In genomic region chr8:35946539-35946940, GRCm38 (mm10) we compare ENCODE assay signal across 15 mouse cellular contexts.
DNase-seq lines count a peak whose midpoint lies in the region; ATAC-seq lines count a peak whose summit lies in the region.
"Had no signal": no experiment of that assay in that cellular context is flagged by ENCODE, and none has a peak within 500 bp of the region (broad histone marks: within the 10 kb centered on the region; RNA-seq: fewer than 3 reads in every experiment).

No protein-coding gene starts in this region.

- intact Hi-C loops in heart, postnatal 36 days (cut with DNase I): no loop called here
- intact Hi-C loops in left cerebral cortex, postnatal 10 days (cut with DNase I): no loop called here

- peak overlapping the region; percentile 62; the same call in 1 of the 2 replicates for H3K27ac ChIP-seq in heart, embryonic 10.5 days
- no peak overlapping the region for H3K27ac ChIP-seq in lung, embryonic 16.5 days (ENCODE audit: low read length)
- no peak overlapping the region for H3K27ac ChIP-seq in embryonic facial prominence, embryonic 11.5 days (replicated peaks; ENCODE audit: low read depth, low read length)
- H3K27ac ChIP-seq: forebrain, embryonic 10.5 days; limb, embryonic 15.5 days; neural tube, embryonic 13.5 days had no signal

- ATAC-seq in lung, embryonic 16.5 days (ENCODE audit: low read depth): peak; percentile 65
- ATAC-seq in embryonic facial prominence, embryonic 11.5 days (replicated peaks; ENCODE audit: insufficient number of reproducible peaks, low FRiP score, low TSS enrichment, low read depth): no peak

- H3K36me3 ChIP-seq in heart, embryonic 10.5 days: no peaks in the 10 kb centered on the region
- H3K36me3 ChIP-seq in lung, embryonic 16.5 days (ENCODE audit: control insufficient read depth, insufficient read depth, low read length): no peaks in the 10 kb centered on the region
- no peaks in the 10 kb centered on the region for H3K36me3 ChIP-seq in embryonic facial prominence, embryonic 11.5 days (replicated peaks; ENCODE audit: control insufficient read depth, insufficient read depth, low read depth, low read length)
- no peaks in the 10 kb centered on the region for H3K36me3 ChIP-seq in splenic B cell, adult 2 months (ENCODE audit: control insufficient read depth, insufficient read depth, low read length, poor library complexity, severe bottlenecking)
- H3K36me3 ChIP-seq: forebrain, embryonic 10.5 days; limb, embryonic 15.5 days; neural tube, embryonic 13.5 days had no signal

- H3K9ac ChIP-seq in lung, embryonic 16.5 days (ENCODE audit: low read length): no peak overlapping the region
- no peak overlapping the region for H3K9ac ChIP-seq in embryonic facial prominence, embryonic 11.5 days (replicated peaks; ENCODE audit: low read length)
- H3K9ac ChIP-seq: limb, embryonic 15.5 days; neural tube, embryonic 13.5 days had no signal

- no peak overlapping the region for H3K4me3 ChIP-seq in heart, embryonic 10.5 days
- no peak overlapping the region for H3K4me3 ChIP-seq in lung, embryonic 16.5 days (ENCODE audit: low read length)
- H3K4me3 ChIP-seq in embryonic facial prominence, embryonic 11.5 days (ENCODE audit: low read depth, low read length): no peak overlapping the region
- H3K4me3 ChIP-seq: forebrain, embryonic 10.5 days; limb, embryonic 15.5 days; neural tube, embryonic 13.5 days had no signal

- DNase-seq in heart, embryonic 10.5 days (ENCODE audit: low spot score): no peak
- no peak for DNase-seq in heart, postnatal 36 days
- no peak for DNase-seq in lung, postnatal 4 days
- DNase-seq in embryonic facial prominence, embryonic 11.5 days (ENCODE audit: low spot score): peak; percentile 62
- DNase-seq in splenic B cell, adult 2 months (ENCODE audit: low read depth, low spot score): peak; percentile 36
- DNase-seq in left cerebral cortex, postnatal 10 days (ENCODE audit: extremely low spot score in 1 of 2, low spot score in 2 of 2): no peak
- DNase-seq in adrenal gland, adult 18-20 months (ENCODE audit: low spot score in 2 of 2): no peak
- DNase-seq: B cell, adult 2 months; cerebellum, postnatal 36 days; gastrocnemius, postnatal 10 days; right cerebral cortex, postnatal 14 days had no signal

- no peaks in the 10 kb centered on the region for H3K9me3 ChIP-seq in heart, embryonic 10.5 days
- H3K9me3 ChIP-seq in lung, embryonic 16.5 days (ENCODE audit: control insufficient read depth, low read length): no peaks in the 10 kb centered on the region
- H3K9me3 ChIP-seq in embryonic facial prominence, embryonic 11.5 days (replicated peaks; ENCODE audit: control insufficient read depth, low read length): no peaks in the 10 kb centered on the region
- H3K9me3 ChIP-seq: forebrain, embryonic 10.5 days; limb, embryonic 15.5 days; neural tube, embryonic 13.5 days had no signal

- 15% methylated on average over 1 of the region's 1 CpGs for WGBS in heart, embryonic 10.5 days
- 9% methylated on average over 1 of the region's 1 CpGs for WGBS in lung, embryonic 16.5 days
- WGBS in embryonic facial prominence, embryonic 11.5 days: 43% methylated on average over 1 of the region's 1 CpGs

- no peaks in the 10 kb centered on the region for H3K27me3 ChIP-seq in heart, embryonic 10.5 days (ENCODE audit: insufficient read depth, poor library complexity, severe bottlenecking)
- H3K27me3 ChIP-seq in lung, embryonic 16.5 days (ENCODE audit: control insufficient read depth, insufficient read depth, low read depth, low read length): no peaks in the 10 kb centered on the region
- no peaks in the 10 kb centered on the region for H3K27me3 ChIP-seq in embryonic facial prominence, embryonic 11.5 days (ENCODE audit: control insufficient read depth, insufficient read depth, low read length)
- H3K27me3 ChIP-seq in splenic B cell, adult 2 months (ENCODE audit: control insufficient read depth, insufficient read depth, low read length, poor library complexity, severe bottlenecking): no peaks in the 10 kb centered on the region
- H3K27me3 ChIP-seq: limb, embryonic 15.5 days; neural tube, embryonic 13.5 days had no signal

- no peak overlapping the region for H3K4me2 ChIP-seq in lung, embryonic 16.5 days (ENCODE audit: low read depth, low read length)
- H3K4me2 ChIP-seq in embryonic facial prominence, embryonic 11.5 days (ENCODE audit: low read depth, low read length): no peak overlapping the region
- H3K4me2 ChIP-seq: limb, embryonic 15.5 days; neural tube, embryonic 13.5 days had no signal

- peaks cover 53% of the 10 kb centered on the region for H3K4me1 ChIP-seq in heart, embryonic 10.5 days
- peaks cover 16% of the 10 kb centered on the region for H3K4me1 ChIP-seq in lung, embryonic 16.5 days (replicated peaks; ENCODE audit: control insufficient read depth, insufficient read depth, low read length)
- H3K4me1 ChIP-seq in embryonic facial prominence, embryonic 11.5 days (ENCODE audit: control insufficient read depth, insufficient read depth, low read length): no peaks in the 10 kb centered on the region

Comparison
In these comparisons a context has a peak if more than half of its experiments do, and no peak if none do; other contexts are left out.
1. DNase-seq: peak in embryonic facial prominence, embryonic 11.5 days (single experiment) and splenic B cell, adult 2 months (single experiment); none in heart, embryonic 10.5 days (single experiment), heart, postnatal 36 days (0 of 2), lung, postnatal 4 days (0 of 2), left cerebral cortex, postnatal 10 days (0 of 2) and adrenal gland, adult 18-20 months (0 of 2).